Mouse (Mus musculus) cerebellum, adult (tissue): ENCODE results near the gene Tmem44.

Source experiments
- ATAC-seq: cut with Nextera tagmentation; 2 replicates; pipeline ENCODE4 v1.9.2; 2017; ENCODE audit warnings: mild to moderate bottlenecking, moderate library complexity, mixed read lengths; ENCODE audit not compliant: insufficient number of reproducible peaks, low FRiP score, low TSS enrichment

Gene Tmem44

DNA sequence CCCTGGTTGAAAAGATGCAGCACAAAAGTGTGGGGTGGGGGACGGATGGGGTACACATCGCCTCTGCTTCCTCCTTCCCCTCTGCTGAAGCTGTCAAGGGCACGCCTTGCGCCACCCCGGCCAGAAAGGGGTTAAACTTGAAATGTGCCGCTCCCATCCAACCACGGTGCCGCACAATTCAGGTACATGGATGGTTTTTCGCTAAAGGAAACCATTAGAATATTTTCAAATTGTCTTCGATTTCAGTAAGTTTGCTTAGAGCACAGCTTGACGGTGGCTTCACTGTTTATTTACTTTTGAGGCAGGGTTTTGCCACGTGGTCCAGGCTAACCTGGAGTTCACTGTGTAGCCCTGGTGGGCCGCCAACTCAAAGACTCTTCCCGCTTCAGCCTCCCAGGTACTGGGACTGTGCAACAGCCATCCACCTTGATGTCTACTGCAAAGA, at the start of gene Tmem44:
Tmem44 (minus strand) TSS at position 95 of the 445 bp plus-strand sequence.
- no peak for ATAC-seq

DNA sequence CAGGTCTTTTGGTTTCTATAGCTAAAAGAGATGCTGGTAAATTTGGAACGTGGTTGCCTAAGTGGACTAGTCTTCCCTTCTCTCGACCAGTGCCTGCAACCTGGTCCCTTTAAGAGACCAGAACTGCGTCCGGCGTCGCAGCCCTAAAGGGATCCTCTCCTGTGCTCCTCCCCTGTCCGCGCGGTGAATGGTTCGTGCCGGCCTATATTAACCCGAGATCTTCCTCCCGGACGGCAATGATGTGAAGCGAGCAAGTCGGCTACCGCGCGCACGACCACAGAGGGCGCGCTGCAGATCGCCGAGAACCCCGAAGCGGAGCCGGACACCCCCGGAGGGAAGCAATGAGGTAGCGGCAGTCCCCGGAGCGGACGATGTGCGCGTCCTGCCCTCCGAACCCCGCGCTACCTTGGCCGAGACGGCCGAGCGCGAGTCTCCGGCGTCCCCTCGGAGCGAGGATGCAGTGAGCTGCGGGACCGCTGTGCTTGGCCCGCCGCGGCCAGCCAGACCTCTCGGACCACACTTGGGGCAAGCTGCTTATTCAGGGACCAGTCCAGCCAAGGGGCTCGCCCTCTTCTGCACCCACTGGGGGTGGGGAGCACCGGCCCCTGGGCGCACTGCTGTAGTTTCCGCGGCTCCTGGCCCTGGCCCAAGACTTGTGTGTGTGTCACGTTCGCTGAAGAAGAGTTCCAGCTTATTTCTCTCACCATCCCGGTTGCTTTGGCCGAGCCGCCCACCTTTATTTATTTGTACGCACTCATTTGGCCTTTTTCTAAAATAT, 49.0 kb upstream of the Tmem44 start, which contains the start of gene Fam43a:
Fam43a (plus strand) TSS at position 233 of the 778 bp plus-strand sequence.
- peak; percentile 88 for ATAC-seq

- peak; percentile 46; the same call in 1 of the 2 replicates for ATAC-seq
These were observed 46.5 kb upstream of the Tmem44 start for GRCm38 (mm10) chr16:30596959-30597681.

DNA sequence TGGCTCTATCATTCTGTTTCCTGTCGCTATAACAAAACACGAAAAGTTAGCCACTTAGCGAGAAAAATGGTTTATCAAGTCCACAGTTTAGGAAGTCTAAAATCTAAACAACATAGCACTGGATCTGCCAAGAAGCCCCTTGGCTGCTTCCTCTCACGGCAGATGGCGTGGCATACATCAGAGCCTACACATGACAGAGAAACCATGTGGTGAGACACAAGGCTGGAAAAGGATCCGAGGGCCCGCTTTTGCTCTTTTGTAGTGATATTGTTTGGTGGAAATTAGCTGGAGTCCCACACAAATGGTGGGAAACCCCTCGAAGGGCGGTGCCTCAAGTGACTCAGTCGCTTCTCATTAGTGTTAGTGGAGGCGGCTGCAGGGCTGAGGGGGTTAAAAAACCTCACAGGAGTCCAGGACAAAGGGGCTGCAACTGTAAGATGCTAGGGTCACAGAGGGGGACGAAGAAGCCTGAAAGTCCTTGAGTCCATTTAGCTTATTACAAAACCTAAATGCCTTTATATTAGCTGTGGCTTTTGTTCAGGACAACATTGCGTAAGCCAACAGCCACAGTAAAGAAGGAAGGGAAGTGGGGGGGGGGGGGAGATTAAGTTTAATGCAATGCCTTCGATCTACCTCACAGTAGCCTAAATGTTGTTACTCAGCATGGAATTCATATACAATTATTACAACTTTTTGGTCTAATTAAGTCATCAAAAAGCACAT, 45.4 kb upstream of the Tmem44 start:
- ATAC-seq, result no peak

DNA sequence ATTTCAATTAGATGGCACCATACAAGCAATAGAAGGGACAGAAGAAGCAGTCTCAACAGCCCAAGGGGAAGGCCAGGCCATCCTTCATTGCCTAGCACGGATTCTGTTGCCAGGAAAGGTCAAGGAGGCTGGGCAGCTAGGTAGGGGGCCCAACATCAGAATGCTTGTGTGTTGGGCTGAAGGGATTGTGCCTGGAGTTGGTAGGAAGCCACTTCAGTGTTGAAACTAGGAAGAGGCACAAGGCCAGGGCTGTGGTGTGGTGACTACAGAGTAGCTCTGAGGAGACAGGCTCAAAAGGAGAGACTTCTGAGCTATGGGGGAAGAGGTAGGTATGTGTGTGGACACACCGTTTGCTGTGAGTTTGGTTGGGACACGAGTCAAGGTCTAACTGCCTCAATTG, 44.7 kb upstream of the Tmem44 start:
- no peak for ATAC-seq

DNA sequence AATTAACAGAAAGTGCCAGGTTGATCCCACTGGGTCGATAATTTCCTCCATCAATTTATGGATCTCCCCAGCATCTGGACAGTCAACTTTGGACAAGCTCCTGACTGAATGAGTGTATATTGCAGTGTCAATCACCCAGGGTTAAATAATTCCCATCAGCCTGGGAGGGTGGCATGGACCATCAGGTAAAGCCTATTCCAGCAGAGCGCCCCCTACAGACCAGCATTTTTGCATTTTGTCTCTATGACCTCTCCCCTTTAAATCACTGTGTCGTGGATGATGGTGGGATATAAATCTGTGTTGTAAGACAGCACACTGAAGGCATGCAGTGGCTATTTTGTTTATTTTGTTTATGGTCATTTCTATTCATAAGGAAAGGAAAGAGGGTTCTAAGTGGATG, 41.3 kb upstream of the Tmem44 start:
- ATAC-seq, result no peak

DNA sequence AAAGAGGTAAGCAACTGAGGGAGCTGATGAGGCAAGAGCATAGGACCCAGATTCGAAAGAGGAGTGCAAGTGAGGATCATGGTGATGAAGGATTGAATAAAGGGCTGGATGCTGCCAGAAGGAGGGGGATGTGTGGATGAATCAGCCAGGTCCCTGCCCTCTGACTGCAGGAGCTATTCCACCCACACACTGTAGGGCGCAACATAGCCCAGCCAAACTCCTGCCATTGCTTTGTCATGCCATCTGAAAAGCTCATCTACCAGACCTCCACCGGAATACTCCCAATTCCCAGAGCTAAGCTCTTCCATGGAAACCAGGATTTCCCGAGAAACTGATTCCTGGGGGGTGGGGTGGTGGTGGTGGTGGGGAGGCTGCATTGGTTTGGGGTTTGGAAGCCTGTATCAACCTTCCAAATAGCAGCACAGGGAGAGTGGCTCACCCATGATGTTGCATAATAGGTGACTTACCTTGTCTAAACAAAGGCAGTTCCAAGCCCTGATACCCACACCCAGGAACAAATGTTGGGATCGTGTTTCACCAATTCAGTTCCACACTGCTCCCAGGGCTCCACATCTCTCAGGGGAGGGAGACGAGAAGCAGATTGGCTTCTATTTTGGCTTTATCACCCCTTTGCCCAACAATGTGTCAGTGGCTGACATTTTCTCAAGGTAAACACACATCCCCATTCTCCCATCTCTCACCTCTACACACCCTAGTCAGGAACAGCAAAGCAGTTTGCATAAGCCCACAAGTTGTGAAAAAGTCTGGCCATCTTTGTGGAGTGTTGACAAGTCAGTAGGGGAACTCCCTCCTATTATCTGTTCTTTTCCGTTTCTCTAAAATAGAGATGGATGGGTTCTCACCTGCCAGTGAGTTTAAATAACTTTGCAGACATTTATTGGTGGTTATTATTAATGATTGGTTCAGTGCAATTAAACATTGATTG, 39.9 kb upstream of the Tmem44 start:
- ATAC-seq, result no peak

- peak; percentile 89 for ATAC-seq
These were observed 37.1 kb upstream of the Tmem44 start, which contains the start of gene Lsg1 for GRCm38 (mm10) chr16:30587494-30588327. TSS of gene Lsg1 (minus strand) at chr16:30587592.

DNA sequence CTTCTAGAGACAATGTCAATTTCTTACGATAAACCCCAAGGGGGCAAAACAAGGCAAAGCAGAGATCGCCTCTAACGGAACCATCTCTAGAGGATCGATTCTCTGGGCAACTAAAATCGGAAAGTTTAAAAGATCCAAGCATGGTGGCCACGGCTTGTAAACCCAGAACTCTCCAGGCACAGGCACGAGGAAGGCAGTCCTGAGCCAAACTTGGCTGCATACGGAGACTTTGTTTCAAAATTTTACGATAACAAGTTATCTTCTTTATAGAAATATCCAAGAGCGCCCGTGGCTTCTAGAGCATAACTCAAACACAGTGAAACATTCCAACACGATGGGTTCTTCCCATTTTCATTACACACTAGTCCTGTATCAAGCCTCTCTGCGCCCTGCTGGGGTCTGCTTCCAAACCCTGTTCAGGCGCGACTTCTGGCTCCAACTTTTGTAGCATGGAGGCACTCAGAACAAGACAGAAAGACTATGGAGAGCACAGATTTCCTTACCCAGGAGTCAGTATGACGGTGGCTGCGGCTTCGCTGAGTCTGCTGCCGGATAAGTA, 36.4 kb upstream of the Tmem44 start:
- no peak; the same call in 1 of the 2 replicates for ATAC-seq

GRCm38 (mm10) chr16:30580765-30581164, 30.1 kb upstream of the Tmem44 start:
- ATAC-seq, result no peak

GRCm38 (mm10) chr16:30576392-30576791, 25.8 kb upstream of the Tmem44 start:
- no peak for ATAC-seq

DNA sequence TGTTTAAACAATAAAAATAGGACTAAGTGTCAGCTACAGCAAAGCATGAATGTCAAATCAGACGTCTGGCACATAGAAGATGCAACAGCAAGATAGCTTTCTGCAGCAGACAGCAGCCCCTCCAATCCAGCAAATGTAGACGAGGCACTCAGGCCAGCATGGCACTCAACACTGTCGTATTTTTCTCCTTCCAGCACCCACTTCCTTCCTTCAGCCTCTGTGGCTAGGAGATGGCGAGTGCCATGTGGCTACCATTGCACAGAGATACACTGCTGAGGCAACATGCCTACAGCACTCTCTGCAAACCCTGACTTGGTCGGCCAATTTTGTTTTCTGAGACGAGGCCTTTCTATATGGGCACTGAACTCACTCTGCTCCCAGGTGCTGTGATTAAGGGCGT, 25.2 kb upstream of the Tmem44 start:
- no peak for ATAC-seq

DNA sequence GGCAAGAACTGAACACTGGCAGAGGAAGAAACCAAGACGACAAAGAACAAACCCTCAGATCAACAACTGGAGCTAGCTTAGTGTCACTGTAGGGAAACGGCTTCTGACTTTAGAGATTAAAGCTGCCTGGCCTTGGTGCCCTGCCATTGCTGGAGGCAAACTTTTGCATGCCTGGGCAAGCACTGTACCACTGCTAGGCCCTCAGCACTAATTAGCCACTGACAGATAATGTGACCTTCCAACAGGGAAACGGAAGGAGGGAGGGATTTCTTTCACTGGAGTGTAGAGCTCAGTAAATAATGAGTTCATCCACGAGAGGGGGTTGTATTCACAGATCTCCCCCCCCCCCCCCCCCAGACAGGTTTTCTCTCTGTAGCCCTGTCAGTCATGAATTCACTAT, 21.6 kb upstream of the Tmem44 start:
- ATAC-seq, result no peak

GRCm38 (mm10) chr16:30571378-30571777, 20.7 kb upstream of the Tmem44 start:
- no peak for ATAC-seq

GRCm38 (mm10) chr16:30570173-30570572, 19.5 kb upstream of the Tmem44 start:
- ATAC-seq, result no peak

DNA sequence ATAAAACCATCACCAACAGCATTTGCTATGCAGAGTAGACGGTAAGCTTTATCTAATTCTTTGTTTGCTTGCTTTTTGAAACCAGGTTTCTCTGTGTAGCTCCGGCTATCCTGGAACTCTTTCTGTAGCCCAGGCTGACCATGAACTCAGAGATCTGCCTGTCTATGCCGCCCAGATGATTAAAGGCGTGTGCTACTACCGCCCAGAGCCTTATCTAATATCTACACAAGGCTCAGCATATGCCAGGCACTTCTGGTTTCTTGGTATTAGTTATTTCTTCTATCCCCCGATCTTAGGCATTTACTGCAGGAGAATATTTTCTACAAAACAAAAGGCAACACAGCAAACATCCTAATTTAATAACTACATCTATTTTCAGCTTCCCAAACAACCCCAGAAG, 15.0 kb upstream of the Tmem44 start:
- no peak for ATAC-seq

- no peak for ATAC-seq
These were observed 10.0 kb upstream of the Tmem44 start for GRCm38 (mm10) chr16:30560601-30561000.

- no peak for ATAC-seq
These were observed 8.8 kb upstream of the Tmem44 start for GRCm38 (mm10) chr16:30559312-30559992.
